Mouse (Mus musculus) c-Kit-positive CD71-positive TER-119-negative erythroid progenitor cells, embryonic 14.5 days (primary cell): ENCODE data around the gene Lrp2.
"Not testable (repeated sequence)": the region's sequence is repeated elsewhere in the genome, so short reads cannot be mapped to it uniquely, and the experiment has no call there.

Experiments
- DNase-seq: peaks from one replicate; pipeline ENCODE4 v3.0.0-alpha.2; 2013; ENCODE audit warnings: low read depth

Lrp2 gene

DNA sequence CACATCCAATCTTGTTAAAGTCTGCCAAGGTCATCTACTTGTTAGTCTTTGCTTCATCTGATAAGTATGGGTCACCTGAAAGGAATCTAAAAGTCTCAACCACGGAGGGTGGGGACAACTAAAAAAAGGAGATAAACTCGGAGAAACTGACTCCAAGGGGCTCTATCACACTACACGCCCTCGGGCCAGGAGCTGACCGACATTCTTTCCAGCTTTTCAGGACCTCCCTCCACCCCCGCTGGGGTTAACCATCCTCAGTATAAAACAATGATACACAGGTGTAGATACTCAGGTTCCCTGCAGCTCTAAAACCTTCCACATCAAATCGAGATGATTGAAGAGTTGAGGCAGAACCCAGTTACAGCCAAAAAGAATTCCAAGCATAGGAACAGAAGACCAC, 3.0 kb downstream of the Lrp2 start:
- DNase-seq = no peak

DNA sequence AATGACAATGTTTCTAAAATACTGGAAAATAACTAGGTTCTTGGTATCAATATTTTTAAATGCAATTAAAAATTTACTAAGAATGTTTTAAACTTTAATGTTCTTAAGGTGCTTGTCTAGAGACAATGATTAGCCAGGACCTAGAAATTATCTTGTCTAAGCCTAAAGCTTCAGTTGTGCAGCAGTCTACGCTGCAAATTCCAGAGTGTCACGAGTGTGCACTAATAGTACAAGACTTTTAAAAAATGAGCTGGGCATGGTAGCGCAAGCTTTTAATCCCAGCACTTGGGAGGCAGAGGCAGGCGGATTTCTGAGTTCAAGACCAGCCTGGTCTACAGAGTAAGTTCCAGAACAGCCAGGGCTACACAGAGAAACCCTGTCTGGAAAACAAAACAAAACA, 3.8 kb downstream of the Lrp2 start:
- DNase-seq = not testable (repeated sequence)

GRCm38 (mm10) chr2:69580091-69580490, 5.8 kb downstream of the Lrp2 start:
- no peak for DNase-seq

- no peak for DNase-seq
These were observed 7.7 kb downstream of the Lrp2 start for GRCm38 (mm10) chr2:69578206-69578605.

- no peak for DNase-seq
These were observed 9.3 kb downstream of the Lrp2 start for GRCm38 (mm10) chr2:69576531-69576930.

GRCm38 (mm10) chr2:69574934-69575333, 10.9 kb downstream of the Lrp2 start:
- no peak for DNase-seq

DNA sequence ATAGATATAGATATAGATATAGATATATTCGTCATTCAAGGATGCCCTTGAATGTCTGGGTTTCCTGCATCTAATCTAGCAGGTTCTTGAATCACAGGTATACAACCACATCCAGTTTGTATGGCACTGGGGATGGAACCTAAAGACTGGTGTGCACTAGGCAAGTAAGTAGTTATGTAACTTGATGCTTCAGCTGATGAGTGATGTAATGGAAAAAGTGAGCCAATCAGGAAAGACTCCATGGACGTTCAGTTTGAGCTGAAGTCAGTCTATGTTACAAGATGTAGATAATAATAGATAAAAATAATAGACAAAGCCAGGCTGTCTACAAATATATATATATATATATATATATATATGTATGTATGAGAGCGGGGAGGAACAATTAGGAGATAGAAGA, 11.6 kb downstream of the Lrp2 start:
- DNase-seq = no peak

DNA sequence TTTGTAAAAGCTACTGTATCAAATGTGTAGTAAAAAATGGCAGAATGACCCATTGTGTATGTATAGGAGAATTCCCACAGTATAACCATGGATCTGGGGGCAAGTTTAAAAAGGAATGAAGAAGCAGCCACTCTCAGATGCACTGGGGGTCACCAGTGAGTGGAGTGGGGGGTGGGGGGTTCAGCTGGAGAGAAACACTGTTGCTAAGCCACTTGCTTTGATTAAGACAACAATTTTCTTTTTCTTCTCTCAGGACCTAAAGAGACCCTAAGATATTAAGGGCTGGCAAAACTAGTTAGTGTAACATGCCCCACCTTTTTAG, 12.2 kb downstream of the Lrp2 start:
- no peak for DNase-seq

- no peak for DNase-seq
These were observed 12.7 kb downstream of the Lrp2 start for GRCm38 (mm10) chr2:69573038-69573732.

DNA sequence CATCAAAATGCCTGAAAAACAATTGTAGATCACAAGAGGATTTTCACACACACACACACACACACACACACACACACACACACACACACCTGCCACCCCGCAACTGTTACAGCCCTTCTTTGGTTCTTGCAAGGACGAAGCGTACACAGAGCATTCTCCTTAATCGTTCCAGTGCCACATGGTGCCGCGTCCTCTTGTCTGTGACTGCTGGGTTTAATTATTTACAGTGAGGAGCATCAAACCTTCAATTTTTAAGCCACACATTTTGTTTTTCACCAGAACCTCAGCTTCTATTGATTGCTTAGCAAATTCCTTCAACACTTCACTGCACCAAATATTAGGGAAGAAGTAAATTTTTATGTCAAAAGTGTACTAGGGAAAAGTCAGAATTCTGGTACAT, 15.3 kb downstream of the Lrp2 start:
- DNase-seq = no peak

- DNase-seq = no peak
These were observed 19.6 kb downstream of the Lrp2 start for GRCm38 (mm10) chr2:69566281-69566680.

GRCm38 (mm10) chr2:69563492-69563891, 22.4 kb downstream of the Lrp2 start:
- peak; percentile 11 for DNase-seq

- DNase-seq = no peak
These were observed 23.1 kb downstream of the Lrp2 start for GRCm38 (mm10) chr2:69562761-69563160.

DNA sequence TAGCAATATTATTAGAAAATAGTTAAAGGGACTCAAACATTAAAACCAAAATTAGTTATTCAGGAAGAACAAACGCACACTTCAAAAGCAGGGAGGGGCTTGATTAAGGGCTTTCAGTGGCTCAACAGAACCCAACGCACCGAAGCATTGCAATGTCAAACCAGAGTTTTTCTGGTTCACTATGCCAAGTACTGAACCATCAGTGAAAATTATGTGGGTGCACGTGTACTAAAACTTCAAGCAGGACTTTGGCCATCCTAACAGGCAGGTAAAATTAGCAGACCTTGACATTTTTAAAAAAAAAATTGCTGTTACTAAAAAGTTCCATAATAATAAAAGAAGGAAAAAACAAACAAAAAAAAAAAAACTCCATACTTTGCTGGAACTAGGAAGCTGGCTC, 25.6 kb downstream of the Lrp2 start:
- DNase-seq = no peak

DNA sequence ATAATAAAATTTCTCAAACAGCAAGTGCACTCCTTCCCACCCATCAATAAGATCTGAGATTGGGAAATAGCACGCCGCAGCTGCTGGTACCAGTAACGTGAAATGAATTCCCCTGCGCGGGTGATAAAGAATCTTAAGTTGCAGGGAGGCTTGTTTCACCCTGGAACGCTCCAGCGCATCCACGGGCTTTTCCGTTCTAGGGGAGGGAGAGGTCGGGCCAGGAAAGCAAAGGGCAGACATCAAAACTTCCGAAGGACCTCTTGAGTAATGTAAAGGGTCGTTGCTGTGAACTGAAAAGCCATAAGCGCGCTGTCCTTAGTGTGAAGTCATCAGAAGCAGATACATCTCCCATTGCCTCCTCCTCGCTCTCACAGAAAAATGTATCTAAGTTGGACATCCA, 26.5 kb downstream of the Lrp2 start:
- DNase-seq = no peak

GRCm38 (mm10) chr2:69556686-69557085, 29.2 kb downstream of the Lrp2 start:
- DNase-seq = no peak

GRCm38 (mm10) chr2:69551639-69552038, 34.2 kb downstream of the Lrp2 start:
- DNase-seq = no peak

DNA sequence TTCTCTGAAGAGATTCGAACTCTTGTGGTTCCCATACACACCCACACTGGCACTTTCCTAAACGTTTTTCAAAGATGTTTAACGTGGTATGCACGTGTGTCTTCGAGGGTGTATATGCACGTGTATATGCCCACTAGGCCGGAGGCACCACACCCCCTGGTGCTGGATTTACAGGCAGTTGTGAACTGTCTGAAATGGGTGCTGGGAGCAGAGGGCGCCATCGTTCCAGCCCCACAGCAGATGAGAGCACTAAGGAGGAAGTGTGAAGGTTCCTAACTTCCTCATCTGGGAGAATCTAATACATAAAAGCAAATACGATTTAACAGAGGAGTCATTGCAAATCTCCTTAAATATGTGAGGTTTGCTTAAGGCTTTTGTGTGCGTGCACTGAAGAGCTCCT, 39.0 kb downstream of the Lrp2 start:
- no peak for DNase-seq

DNA sequence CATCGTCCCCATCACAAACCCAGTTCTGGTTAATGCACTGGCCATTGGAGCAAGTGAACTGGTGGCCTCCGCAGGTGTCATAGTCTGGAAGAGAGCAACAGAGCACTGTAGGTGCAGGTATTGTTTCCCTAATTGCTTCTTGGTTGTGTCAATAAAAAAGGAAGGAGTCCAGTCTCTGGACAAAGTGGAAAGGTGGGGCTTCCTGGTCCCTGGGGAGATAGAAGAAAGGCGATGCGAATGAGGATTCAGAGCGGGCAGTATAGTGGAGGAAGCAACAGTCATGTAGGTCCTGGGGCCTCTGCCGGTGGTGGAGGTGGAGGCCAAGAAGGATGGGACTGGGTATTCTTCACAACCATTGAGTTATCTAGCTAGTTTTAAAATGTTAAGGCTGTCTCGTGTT, 49.8 kb downstream of the Lrp2 start:
- no peak for DNase-seq

DNA sequence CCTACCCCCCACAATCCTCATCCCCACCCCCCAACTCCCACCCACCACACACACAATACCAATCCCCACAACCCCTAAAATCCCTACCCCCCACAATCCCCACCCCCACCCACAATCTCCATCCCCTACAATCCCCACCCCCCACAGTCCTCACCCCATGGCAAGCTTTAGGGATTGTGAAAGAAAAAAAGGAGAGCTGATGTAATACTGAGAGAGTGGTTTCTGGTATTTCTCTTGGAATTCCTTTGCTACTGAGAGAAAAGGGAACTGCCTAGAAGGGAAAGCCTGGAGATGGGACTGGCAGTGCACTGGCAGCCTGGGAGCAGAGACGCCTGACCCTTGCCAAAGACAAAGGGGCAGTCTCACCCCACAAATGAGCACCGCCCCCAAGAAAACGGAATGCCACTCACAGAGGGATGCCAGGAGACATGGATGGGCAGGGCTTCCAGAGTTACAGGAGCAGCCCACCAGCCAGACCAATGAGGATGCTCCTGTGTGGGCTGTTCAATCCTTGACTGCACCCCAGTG, 54.3 kb downstream of the Lrp2 start:
- no peak for DNase-seq

- no peak for DNase-seq
These were observed 55.0 kb downstream of the Lrp2 start for GRCm38 (mm10) chr2:69530691-69531527.

- no peak for DNase-seq
These were observed 55.7 kb downstream of the Lrp2 start for GRCm38 (mm10) chr2:69530126-69530525.

DNA sequence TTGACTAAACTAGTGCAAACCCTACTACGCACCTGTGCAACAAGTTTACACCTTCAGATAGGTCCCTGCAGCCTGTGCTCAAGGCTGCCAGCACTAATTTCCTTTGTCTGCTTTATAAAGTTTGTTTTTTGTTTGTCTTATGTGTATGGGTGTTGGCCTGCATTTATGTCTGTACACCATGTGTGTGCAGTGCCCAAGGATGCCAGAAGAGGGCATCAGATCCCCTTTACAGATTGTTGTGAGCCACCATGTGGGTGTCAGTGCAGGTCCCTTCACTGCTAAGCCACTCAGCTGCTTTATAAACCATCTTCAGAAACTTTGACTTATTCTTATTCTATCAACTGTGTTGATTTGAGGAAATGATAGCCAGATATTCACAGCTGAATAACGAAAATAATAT, 65.6 kb downstream of the Lrp2 start:
- no peak for DNase-seq

GRCm38 (mm10) chr2:69518307-69518706, 67.6 kb downstream of the Lrp2 start:
- no peak for DNase-seq
